Mouse (Mus musculus) embryonic facial prominence, embryonic 14.5 days (tissue): Measurements from ENCODE around the gene Rpl7l1. TPM values are rescaled to one million over a fixed set of nuclear protein-coding genes. Genes with fewer than 3 reads are reported as not detected.

Experiments
- ATAC-seq: fragments of 200-750 bp; cut with Nextera tagmentation; 2 replicates; pipeline ENCODE4 v1.8.0; 2017; ENCODE audit warnings: low read depth, moderate number of reproducible peaks, moderate TSS enrichment
- DNase-seq: peaks from one replicate; pipeline ENCODE4 v3.0.0-alpha.2; 2015; ENCODE audit warnings: low spot score
- H3K27ac ChIP-seq: fragments of 300-500 bp; sonication (generic); replicated peaks from 2 replicates; pipeline ENCODE4 v1.5.1; 2014; ENCODE audit warnings: low read depth, mild to moderate bottlenecking, low read length, moderate library complexity
- H3K27me3 ChIP-seq: fragments of 300-500 bp; sonication (generic); replicated peaks from 2 replicates; pipeline ENCODE4 v1.6.1; 2014; ENCODE audit warnings: low read length; ENCODE audit not compliant: control insufficient read depth, insufficient read depth
- H3K36me3 ChIP-seq: fragments of 300-500 bp; sonication (generic); 2 replicates; pipeline ENCODE4 v1.6.1; 2014; ENCODE audit warnings: low read length, mixed read lengths; ENCODE audit not compliant: control insufficient read depth, insufficient read depth
- H3K4me1 ChIP-seq: fragments of 300-500 bp; sonication (generic); 2 replicates; pipeline ENCODE4 v1.6.1; 2014; ENCODE audit warnings: antibody characterized with exemption, low read length; ENCODE audit not compliant: control insufficient read depth, insufficient read depth
- H3K4me2 ChIP-seq: fragments of 300-500 bp; sonication (generic); 2 replicates; pipeline ENCODE4 v1.6.1; 2014; ENCODE audit warnings: low read depth, mild to moderate bottlenecking, low read length, moderate library complexity, mixed read lengths
- H3K4me3 ChIP-seq: fragments of 300-500 bp; sonication (generic); 2 replicates; pipeline ENCODE4 v1.5.1; 2014; ENCODE audit warnings: low read depth, mild to moderate bottlenecking, low read length
- H3K9ac ChIP-seq: fragments of 300-500 bp; sonication (generic); 2 replicates; pipeline ENCODE4 v1.6.1; 2014; ENCODE audit warnings: low read depth, mild to moderate bottlenecking, low read length, moderate library complexity, mixed read lengths
- H3K9me3 ChIP-seq: fragments of 300-500 bp; sonication (generic); 2 replicates; pipeline ENCODE4 v1.6.1; 2016; ENCODE audit warnings: low read length; ENCODE audit not compliant: control insufficient read depth
- WGBS: fragments of 180-500 bp; shearing (Covaris S2); extraction: QIAGEN DNeasy Blood & Tissue Kit; methylation state at CpG from one replicate; pipeline ENCODE4 v1.1.7; 2014; 5-methylcytosine and 5-hydroxymethylcytosine counted together
- polyA plus RNA-seq: library from polyadenylated mRNA; unstranded; fragments of >200 nt; fragmentation: Nextera tagmentation; extraction: Ambion mirVana; gene quantifications from 2 replicates; pipeline ENCODE4 v1.2.1, GENCODE M21; 2014

The Rpl7l1 gene
- polyA plus RNA-seq, 1 experiment from 2014 or later = 126 TPM

GRCm38 (mm10) chr17:46813637-46814036 is 31.2 kb upstream of the Rpl7l1 start:
- Histone ChIP-seq H3K4me1 (no peaks in the 10 kb centered on the region), H3K9me3 (no peaks in the 10 kb centered on the region), H3K9ac (no peak overlapping the region), H3K36me3 (peaks cover 52% of the 10 kb centered on the region), H3K27ac (no peak overlapping the region), H3K4me3 (no peak overlapping the region), H3K27me3 (no peaks in the 10 kb centered on the region), H3K4me2 (no peak overlapping the region)
- WGBS = 85% methylated on average over 8 of the region's 8 CpGs
- DNase-seq = no peak
- no peak for ATAC-seq

GRCm38 (mm10) chr17:46812442-46812841 is 30.0 kb upstream of the Rpl7l1 start:
- Histone ChIP-seq H3K36me3 (peaks cover 57% of the 10 kb centered on the region), H3K27me3 (no peaks in the 10 kb centered on the region)
- no peak for ATAC-seq

GRCm38 (mm10) chr17:46810672-46811071 is 28.2 kb upstream of the Rpl7l1 start:
- 83% methylated on average over 3 of the region's 3 CpGs for WGBS

More at GRCm38 (mm10) chr17:46812442-46812841, 30.0 kb upstream of the Rpl7l1 start:
- Histone ChIP-seq H3K4me3 (no peak overlapping the region), H3K4me2 (no peak overlapping the region), H3K9ac (no peak overlapping the region), H3K4me1 (no peaks in the 10 kb centered on the region), H3K9me3 (no peaks in the 10 kb centered on the region), H3K27ac (no peak overlapping the region)
- DNase-seq = no peak
- 95% methylated on average over 1 of the region's 1 CpGs for WGBS

GRCm38 (mm10) chr17:46809131-46809830 is 26.8 kb upstream of the Rpl7l1 start:
- H3K9me3 ChIP-seq = no peaks in the 10 kb centered on the region
- H3K27ac ChIP-seq = no peak overlapping the region
- no peaks in the 10 kb centered on the region for H3K27me3 ChIP-seq
- ATAC-seq (no peak), DNase-seq (no peak)
- H3K4me3 ChIP-seq = no peak overlapping the region
- peaks cover 71% of the 10 kb centered on the region for H3K36me3 ChIP-seq
- no peaks in the 10 kb centered on the region for H3K4me1 ChIP-seq
- H3K9ac ChIP-seq = no peak overlapping the region
- no peak overlapping the region for H3K4me2 ChIP-seq
- WGBS = 89% methylated on average over 6 of the region's 6 CpGs

More at GRCm38 (mm10) chr17:46810672-46811071, 28.2 kb upstream of the Rpl7l1 start:
- H3K27ac ChIP-seq = no peak overlapping the region
- H3K4me1 ChIP-seq = no peaks in the 10 kb centered on the region
- no peak for ATAC-seq
- no peaks in the 10 kb centered on the region for H3K9me3 ChIP-seq
- no peak for DNase-seq
- H3K36me3 ChIP-seq = peaks cover 65% of the 10 kb centered on the region
- H3K27me3 ChIP-seq = no peaks in the 10 kb centered on the region
- no peak overlapping the region for H3K9ac ChIP-seq
- no peak overlapping the region for H3K4me2 ChIP-seq
- H3K4me3 ChIP-seq = no peak overlapping the region

- H3K4me3 ChIP-seq = no peak overlapping the region
- no peak overlapping the region for H3K27ac ChIP-seq
- H3K4me1 ChIP-seq = no peaks in the 10 kb centered on the region
- no peaks in the 10 kb centered on the region for H3K9me3 ChIP-seq
- no peak for DNase-seq
- ATAC-seq = no peak
- H3K36me3 ChIP-seq = peaks cover 62% of the 10 kb centered on the region
- H3K4me2 ChIP-seq = no peak overlapping the region
- no peak overlapping the region for H3K9ac ChIP-seq
- 90% methylated on average over 10 of the region's 10 CpGs for WGBS
- H3K27me3 ChIP-seq = no peaks in the 10 kb centered on the region
These were observed 25.9 kb upstream of the Rpl7l1 start for GRCm38 (mm10) chr17:46808376-46808775.

- Histone ChIP-seq H3K4me3 (no peak overlapping the region), H3K4me2 (no peak overlapping the region), H3K27ac (no peak overlapping the region), H3K27me3 (no peaks in the 10 kb centered on the region), H3K36me3 (peaks cover 59% of the 10 kb centered on the region), H3K4me1 (no peaks in the 10 kb centered on the region), H3K9ac (no peak overlapping the region), H3K9me3 (no peaks in the 10 kb centered on the region)
- 92% methylated on average over 6 of the region's 6 CpGs for WGBS
- ATAC-seq (no peak), DNase-seq (no peak)
These were observed 19.3 kb upstream of the Rpl7l1 start for GRCm38 (mm10) chr17:46801761-46802160.

GRCm38 (mm10) chr17:46799680-46800079 is 17.2 kb upstream of the Rpl7l1 start:
- Histone ChIP-seq H3K9me3 (no peaks in the 10 kb centered on the region), H3K36me3 (peaks cover 43% of the 10 kb centered on the region), H3K4me3 (no peak overlapping the region), H3K4me1 (no peaks in the 10 kb centered on the region), H3K27me3 (no peaks in the 10 kb centered on the region), H3K27ac (no peak overlapping the region), H3K4me2 (no peak overlapping the region), H3K9ac (no peak overlapping the region)
- no peak for DNase-seq
- ATAC-seq = no peak
- 70% methylated on average over 10 of the region's 10 CpGs for WGBS

- H3K4me1 ChIP-seq = no peaks in the 10 kb centered on the region
- no peak overlapping the region for H3K27ac ChIP-seq
- H3K4me3 ChIP-seq = no peak overlapping the region
- ATAC-seq (no peak), DNase-seq (no peak)
- peaks cover 38% of the 10 kb centered on the region for H3K36me3 ChIP-seq
- H3K9ac ChIP-seq = no peak overlapping the region
- no peaks in the 10 kb centered on the region for H3K27me3 ChIP-seq
- no peaks in the 10 kb centered on the region for H3K9me3 ChIP-seq
- WGBS = 23% methylated on average over 8 of the region's 8 CpGs
- H3K4me2 ChIP-seq = no peak overlapping the region
These were observed 14.9 kb upstream of the Rpl7l1 start for GRCm38 (mm10) chr17:46797386-46797785.

- Histone ChIP-seq H3K27ac (no peak overlapping the region), H3K4me3 (no peak overlapping the region), H3K36me3 (peaks cover 35% of the 10 kb centered on the region), H3K27me3 (no peaks in the 10 kb centered on the region), H3K4me2 (no peak overlapping the region), H3K4me1 (no peaks in the 10 kb centered on the region), H3K9me3 (no peaks in the 10 kb centered on the region), H3K9ac (no peak overlapping the region)
- no peak for ATAC-seq
- no peak for DNase-seq
- 76% methylated on average over 4 of the region's 4 CpGs for WGBS
These were observed 14.3 kb upstream of the Rpl7l1 start for GRCm38 (mm10) chr17:46796743-46797142.
